Mouse (Mus musculus) neural tube, embryonic 12.5 days (tissue): ENCODE data around the gene Tmem117. TPM values are rescaled to one million over a fixed set of nuclear protein-coding genes. Genes with fewer than 3 reads are reported as not detected.

ENCODE experiments used
- ATAC-seq: fragments of 200-750 bp; cut with Nextera tagmentation; 2 replicates; pipeline ENCODE4 v1.8.0; 2017; ENCODE audit warnings: low read depth, mild to moderate bottlenecking, moderate TSS enrichment, moderate library complexity; ENCODE audit not compliant: low FRiP score
- H3K27ac ChIP-seq: fragments of 300-500 bp; sonication (generic); 2 replicates; pipeline ENCODE4 v1.5.1; 2016
- H3K27me3 ChIP-seq: fragments of 300-500 bp; sonication (generic); replicated peaks from 2 replicates; pipeline ENCODE4 v1.6.1; 2016; ENCODE audit warnings: mild to moderate bottlenecking
- H3K36me3 ChIP-seq: fragments of 300-500 bp; sonication (generic); 2 replicates; pipeline ENCODE4 v1.6.1; 2016; ENCODE audit warnings: mild to moderate bottlenecking
- H3K4me1 ChIP-seq: fragments of 300-500 bp; sonication (generic); 2 replicates; pipeline ENCODE4 v1.6.1; 2016
- H3K4me2 ChIP-seq: fragments of 300-500 bp; sonication (generic); replicated peaks from 2 replicates; pipeline ENCODE4 v1.6.1; 2016; ENCODE audit warnings: mild to moderate bottlenecking
- H3K4me3 ChIP-seq: fragments of 300-500 bp; sonication (generic); 2 replicates; pipeline ENCODE4 v1.5.1; 2016
- H3K9ac ChIP-seq: fragments of 300-500 bp; sonication (generic); 2 replicates; pipeline ENCODE4 v1.6.1; 2016; ENCODE audit warnings: mild to moderate bottlenecking
- H3K9me3 ChIP-seq: fragments of 300-500 bp; sonication (generic); 2 replicates; pipeline ENCODE4 v1.6.1; 2016; ENCODE audit warnings: mild to moderate bottlenecking
- WGBS: fragments of 180-500 bp; shearing (Covaris S2); methylation state at CpG from one replicate; pipeline ENCODE4 v1.1.7; 2016; 5-methylcytosine and 5-hydroxymethylcytosine counted together
- polyA plus RNA-seq: library from polyadenylated mRNA; unstranded; fragments of >200 nt; fragmentation: Nextera tagmentation; extraction: Ambion mirVana; gene quantifications from 2 replicates; pipeline ENCODE4 v1.2.1, GENCODE M21; 2016

The Tmem117 gene
- polyA plus RNA-seq, 1 experiment from 2014 or later, result 6.5 TPM

GRCm38 (mm10) chr15:94861173-94861572 is 232.1 kb downstream of the Tmem117 start:
- WGBS, result 94% methylated on average over 2 of the region's 2 CpGs
- no peak overlapping the region for H3K9ac ChIP-seq
- H3K4me1 ChIP-seq, result no peaks in the 10 kb centered on the region
- no peaks in the 10 kb centered on the region for H3K27me3 ChIP-seq
- no peaks in the 10 kb centered on the region for H3K36me3 ChIP-seq
- H3K4me3 ChIP-seq, result no peak overlapping the region
- no peak for ATAC-seq
- H3K4me2 ChIP-seq, result no peak overlapping the region
- no peak overlapping the region for H3K27ac ChIP-seq
- no peaks in the 10 kb centered on the region for H3K9me3 ChIP-seq

- WGBS, result 23% methylated on average over 1 of the region's 1 CpGs
Observed at GRCm38 (mm10) chr15:94864134-94864533, 235.1 kb downstream of the Tmem117 start.

GRCm38 (mm10) chr15:94868372-94868771 is 239.3 kb downstream of the Tmem117 start:
- H3K4me1 ChIP-seq, result no peaks in the 10 kb centered on the region
- no peak overlapping the region for H3K27ac ChIP-seq
- H3K27me3 ChIP-seq, result no peaks in the 10 kb centered on the region
- no peak for ATAC-seq
- H3K9ac ChIP-seq, result no peak overlapping the region
- H3K4me2 ChIP-seq, result no peak overlapping the region
- H3K36me3 ChIP-seq, result no peaks in the 10 kb centered on the region
- WGBS, result 82% methylated on average over 5 of the region's 5 CpGs
- no peak overlapping the region for H3K4me3 ChIP-seq
- no peaks in the 10 kb centered on the region for H3K9me3 ChIP-seq

More at GRCm38 (mm10) chr15:94864134-94864533, 235.1 kb downstream of the Tmem117 start:
- Histone ChIP-seq H3K36me3 (no peaks in the 10 kb centered on the region), H3K9ac (no peak overlapping the region), H3K4me3 (no peak overlapping the region), H3K4me1 (no peaks in the 10 kb centered on the region), H3K27ac (no peak overlapping the region), H3K9me3 (no peaks in the 10 kb centered on the region), H3K4me2 (no peak overlapping the region), H3K27me3 (no peaks in the 10 kb centered on the region)
- ATAC-seq, result no peak

DNA sequence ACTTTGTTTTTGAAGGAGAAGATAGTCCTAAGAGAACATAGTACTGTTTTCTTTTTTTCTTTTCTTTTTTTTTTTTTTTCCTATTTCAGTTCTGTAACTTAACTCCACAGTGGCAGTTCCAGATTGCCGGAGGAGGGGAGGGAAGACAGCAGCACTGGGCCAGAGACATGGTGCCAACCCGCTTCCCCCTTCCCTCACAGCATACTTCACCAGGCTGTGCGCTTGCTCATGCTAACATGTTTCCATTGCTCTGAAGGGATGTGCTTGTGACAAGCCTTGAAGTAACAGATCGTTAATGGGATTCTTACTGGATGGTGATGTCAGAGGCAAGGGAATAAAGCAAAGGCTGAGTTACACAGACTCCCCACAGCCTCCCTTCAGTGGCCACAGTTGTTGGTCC is 256.0 kb downstream of the Tmem117 start:
- WGBS, result 86% methylated on average over 4 of the region's 4 CpGs

GRCm38 (mm10) chr15:94893201-94893600 is 264.2 kb downstream of the Tmem117 start:
- Histone ChIP-seq H3K36me3 (no peaks in the 10 kb centered on the region), H3K27ac (no peak overlapping the region), H3K9ac (no peak overlapping the region), H3K4me3 (no peak overlapping the region), H3K27me3 (no peaks in the 10 kb centered on the region), H3K4me2 (no peak overlapping the region), H3K9me3 (no peaks in the 10 kb centered on the region), H3K4me1 (no peaks in the 10 kb centered on the region)
- 78% methylated on average over 1 of the region's 1 CpGs for WGBS
- no peak for ATAC-seq

More for the DNA sequence above, 256.0 kb downstream of the Tmem117 start:
- no peaks in the 10 kb centered on the region for H3K36me3 ChIP-seq
- H3K9me3 ChIP-seq, result no peaks in the 10 kb centered on the region
- H3K27ac ChIP-seq, result no peak overlapping the region
- no peak overlapping the region for H3K4me3 ChIP-seq
- no peaks in the 10 kb centered on the region for H3K4me1 ChIP-seq
- no peak overlapping the region for H3K4me2 ChIP-seq
- no peak overlapping the region for H3K9ac ChIP-seq
- no peaks in the 10 kb centered on the region for H3K27me3 ChIP-seq
- no peak for ATAC-seq

GRCm38 (mm10) chr15:94894086-94894485 is 265.1 kb downstream of the Tmem117 start:
- H3K4me1 ChIP-seq, result no peaks in the 10 kb centered on the region
- no peak overlapping the region for H3K9ac ChIP-seq
- no peaks in the 10 kb centered on the region for H3K36me3 ChIP-seq
- H3K27me3 ChIP-seq, result no peaks in the 10 kb centered on the region
- 79% methylated on average over 5 of the region's 5 CpGs for WGBS
- no peak overlapping the region for H3K27ac ChIP-seq
- no peak overlapping the region for H3K4me3 ChIP-seq
- no peaks in the 10 kb centered on the region for H3K9me3 ChIP-seq
- no peak for ATAC-seq
- H3K4me2 ChIP-seq, result no peak overlapping the region

- H3K27me3 ChIP-seq, result no peaks in the 10 kb centered on the region
- H3K36me3 ChIP-seq, result no peaks in the 10 kb centered on the region
- no peak overlapping the region for H3K9ac ChIP-seq
- H3K9me3 ChIP-seq, result no peaks in the 10 kb centered on the region
- no peak overlapping the region for H3K27ac ChIP-seq
- 97% methylated on average over 11 of the region's 11 CpGs for whole genome bisulfite sequencing
- H3K4me1 ChIP-seq, result no peaks in the 10 kb centered on the region
- no peak for ATAC-seq
- no peak overlapping the region for H3K4me3 ChIP-seq
- H3K4me2 ChIP-seq, result no peak overlapping the region
Observed at GRCm38 (mm10) chr15:94895681-94896080, 266.6 kb downstream of the Tmem117 start.

- 88% methylated on average over 1 of the region's 1 CpGs for WGBS
- no peak for ATAC-seq
- H3K9me3 ChIP-seq, result no peaks in the 10 kb centered on the region
- no peaks in the 10 kb centered on the region for H3K36me3 ChIP-seq
- no peak overlapping the region for H3K27ac ChIP-seq
- no peak overlapping the region for H3K9ac ChIP-seq
- H3K4me1 ChIP-seq, result peaks cover 6% of the 10 kb centered on the region; the same call in 1 of the 2 replicates
- H3K27me3 ChIP-seq, result no peaks in the 10 kb centered on the region
- H3K4me3 ChIP-seq, result no peak overlapping the region
- no peak overlapping the region for H3K4me2 ChIP-seq
Observed at GRCm38 (mm10) chr15:94903188-94903587, 274.2 kb downstream of the Tmem117 start.

DNA sequence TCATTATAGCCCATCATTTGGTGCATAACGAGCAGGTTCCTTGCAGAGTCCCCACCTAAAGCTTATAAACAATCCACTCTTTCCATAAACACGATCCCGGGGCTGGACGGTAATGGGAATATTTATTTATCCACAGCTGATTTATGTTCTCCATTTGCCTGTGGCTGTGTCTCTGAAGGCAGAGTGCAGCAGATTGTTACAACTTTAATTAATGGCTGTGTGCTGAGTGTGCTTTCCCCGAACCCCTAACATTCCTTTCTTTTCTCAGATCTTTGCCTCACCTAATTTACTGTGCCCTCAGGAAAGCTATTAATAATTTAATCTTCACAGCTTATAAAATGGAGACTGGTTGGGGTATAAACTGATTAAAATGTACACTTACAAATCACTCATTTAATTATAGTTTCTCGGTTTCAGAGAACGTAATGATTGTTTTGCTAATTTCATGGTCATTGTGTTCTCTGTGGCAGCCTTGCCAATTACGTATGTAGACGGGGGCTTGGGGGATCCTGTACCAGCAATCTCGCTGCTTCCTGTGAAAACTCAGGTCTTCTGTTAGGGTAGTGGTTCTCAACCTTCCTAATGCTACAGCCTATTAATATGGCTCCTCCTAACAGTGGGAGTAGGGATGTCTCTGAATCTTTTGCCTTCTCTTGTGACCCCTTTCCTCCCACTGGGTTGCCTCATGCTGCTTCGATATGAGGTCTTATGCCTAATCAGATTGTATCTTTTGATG is 275.8 kb downstream of the Tmem117 start:
- Histone ChIP-seq H3K4me3 (no peak overlapping the region), H3K4me1 (peaks cover 6% of the 10 kb centered on the region; the same call in 1 of the 2 replicates), H3K9me3 (no peaks in the 10 kb centered on the region), H3K36me3 (no peaks in the 10 kb centered on the region), H3K27ac (peak overlapping the region; percentile 38; the same call in 1 of the 2 replicates), H3K4me2 (no peak overlapping the region), H3K9ac (no peak overlapping the region), H3K27me3 (no peaks in the 10 kb centered on the region)
- whole genome bisulfite sequencing, result 31% methylated on average over 11 of the region's 11 CpGs
- peak; percentile 58; the same call in 1 of the 2 replicates for ATAC-seq

- WGBS, result 28% methylated on average over 1 of the region's 1 CpGs
- Histone ChIP-seq H3K4me2 (no peak overlapping the region), H3K9ac (no peak overlapping the region), H3K36me3 (no peaks in the 10 kb centered on the region), H3K4me1 (no peaks in the 10 kb centered on the region; the same call in 1 of the 2 replicates), H3K4me3 (no peak overlapping the region), H3K27me3 (no peaks in the 10 kb centered on the region), H3K27ac (no peak overlapping the region), H3K9me3 (no peaks in the 10 kb centered on the region)
- ATAC-seq, result no peak
Observed at GRCm38 (mm10) chr15:94921672-94922071, 292.6 kb downstream of the Tmem117 start.

GRCm38 (mm10) chr15:94927986-94928385 is 299.0 kb downstream of the Tmem117 start:
- Histone ChIP-seq H3K4me2 (no peak overlapping the region), H3K9ac (no peak overlapping the region), H3K9me3 (no peaks in the 10 kb centered on the region), H3K4me3 (no peak overlapping the region), H3K27me3 (no peaks in the 10 kb centered on the region), H3K27ac (no peak overlapping the region), H3K36me3 (no peaks in the 10 kb centered on the region), H3K4me1 (no peaks in the 10 kb centered on the region)
- ATAC-seq, result no peak
- WGBS, result 54% methylated on average over 5 of the region's 5 CpGs

DNA sequence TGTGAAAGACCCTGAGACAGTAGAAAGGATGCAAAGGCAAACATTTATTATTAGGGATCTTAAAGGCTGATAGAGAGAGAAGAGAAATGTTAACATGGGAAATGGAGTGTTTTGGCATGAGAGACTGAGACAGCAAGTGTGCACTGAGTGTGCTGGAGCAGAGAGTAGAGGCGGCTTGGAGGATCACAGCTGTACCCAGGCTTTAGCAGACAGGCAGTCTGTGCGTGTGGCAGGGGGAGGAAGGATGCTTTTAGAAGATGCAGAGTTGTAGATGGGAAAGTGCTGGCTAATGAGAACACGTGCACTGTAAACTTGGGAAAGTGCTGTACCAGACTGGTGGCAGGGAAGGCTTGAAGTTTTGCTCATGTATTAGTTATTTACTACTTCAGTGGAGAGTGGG is 301.7 kb downstream of the Tmem117 start:
- no peaks in the 10 kb centered on the region for H3K9me3 ChIP-seq
- H3K9ac ChIP-seq, result no peak overlapping the region
- H3K27me3 ChIP-seq, result no peaks in the 10 kb centered on the region
- H3K27ac ChIP-seq, result no peak overlapping the region
- no peak overlapping the region for H3K4me2 ChIP-seq
- no peak for ATAC-seq
- H3K4me3 ChIP-seq, result no peak overlapping the region
- no peaks in the 10 kb centered on the region for H3K36me3 ChIP-seq
- WGBS, result 40% methylated on average over 3 of the region's 3 CpGs
- no peaks in the 10 kb centered on the region for H3K4me1 ChIP-seq

DNA sequence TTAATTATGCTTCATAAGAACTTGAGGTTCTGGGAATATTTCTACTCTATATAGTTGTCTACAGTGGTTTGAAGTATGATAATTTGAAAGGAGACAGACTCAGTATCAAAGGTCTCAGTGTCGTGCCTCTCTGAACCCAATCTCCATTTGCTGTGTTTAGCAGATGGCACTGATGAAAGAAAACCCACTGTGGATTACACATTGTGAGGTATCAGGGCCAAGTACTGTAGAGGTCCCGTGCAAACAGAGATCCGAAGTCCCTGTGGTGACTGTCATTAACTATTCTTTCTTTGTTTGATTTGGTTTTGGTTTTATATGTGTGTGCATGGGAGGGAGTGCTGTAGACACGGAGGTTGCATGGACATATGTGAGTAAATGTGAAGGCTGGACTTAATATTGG is 304.0 kb downstream of the Tmem117 start:
- Histone ChIP-seq H3K27me3 (no peaks in the 10 kb centered on the region), H3K36me3 (no peaks in the 10 kb centered on the region), H3K9me3 (no peaks in the 10 kb centered on the region), H3K4me3 (no peak overlapping the region), H3K4me2 (no peak overlapping the region), H3K27ac (no peak overlapping the region), H3K4me1 (no peaks in the 10 kb centered on the region), H3K9ac (no peak overlapping the region)
- ATAC-seq, result no peak
- WGBS, result 76% methylated on average over 4 of the region's 4 CpGs
